Mouse (Mus musculus) forebrain, embryonic 10.5 days (tissue): ENCODE measurements at regions not wholly inside any gene's neighbourhood (a gene's known extent, or its start where the extent isn't known, plus 50 kb on each side); places are given as distances from the start of the nearest gene placed in this dataset.
A peak's percentile ranks its signal among the peaks of the same experiment; 100 is the strongest.

Experiments
- DNase-seq: peaks from one replicate; pipeline ENCODE4 v3.0.0-alpha.2; 2017; ENCODE audit warnings: low spot score; ENCODE audit errors: extremely low spot score
- H3K27ac ChIP-seq: fragments of 300-500 bp; sonication (generic); 2 replicates; pipeline ENCODE4 v1.5.1; 2016; ENCODE audit warnings: mild to moderate bottlenecking
- H3K27me3 ChIP-seq: fragments of 300-500 bp; sonication (generic); 2 replicates; pipeline ENCODE4 v1.6.1; 2016; ENCODE audit warnings: mild to moderate bottlenecking; ENCODE audit not compliant: poor library complexity, severe bottlenecking
- H3K36me3 ChIP-seq: fragments of 300-500 bp; sonication (generic); replicated peaks from 2 replicates; pipeline ENCODE4 v1.6.1; 2016; ENCODE audit warnings: mild to moderate bottlenecking, moderate library complexity
- H3K4me1 ChIP-seq: fragments of 300-500 bp; sonication (generic); 2 replicates; pipeline ENCODE4 v1.6.1; 2016
- H3K4me3 ChIP-seq: fragments of 300-500 bp; sonication (generic); 2 replicates; pipeline ENCODE4 v1.5.1; 2016; ENCODE audit warnings: mild to moderate bottlenecking, moderate library complexity
- H3K9me3 ChIP-seq: fragments of 300-500 bp; sonication (generic); 2 replicates; pipeline ENCODE4 v1.6.1; 2016; ENCODE audit warnings: mild to moderate bottlenecking, moderate library complexity
- WGBS: fragments of 180-500 bp; shearing (Covaris S2); methylation state at CpG from one replicate; pipeline ENCODE4 v1.1.7; 2016; 5-methylcytosine and 5-hydroxymethylcytosine counted together

DNA sequence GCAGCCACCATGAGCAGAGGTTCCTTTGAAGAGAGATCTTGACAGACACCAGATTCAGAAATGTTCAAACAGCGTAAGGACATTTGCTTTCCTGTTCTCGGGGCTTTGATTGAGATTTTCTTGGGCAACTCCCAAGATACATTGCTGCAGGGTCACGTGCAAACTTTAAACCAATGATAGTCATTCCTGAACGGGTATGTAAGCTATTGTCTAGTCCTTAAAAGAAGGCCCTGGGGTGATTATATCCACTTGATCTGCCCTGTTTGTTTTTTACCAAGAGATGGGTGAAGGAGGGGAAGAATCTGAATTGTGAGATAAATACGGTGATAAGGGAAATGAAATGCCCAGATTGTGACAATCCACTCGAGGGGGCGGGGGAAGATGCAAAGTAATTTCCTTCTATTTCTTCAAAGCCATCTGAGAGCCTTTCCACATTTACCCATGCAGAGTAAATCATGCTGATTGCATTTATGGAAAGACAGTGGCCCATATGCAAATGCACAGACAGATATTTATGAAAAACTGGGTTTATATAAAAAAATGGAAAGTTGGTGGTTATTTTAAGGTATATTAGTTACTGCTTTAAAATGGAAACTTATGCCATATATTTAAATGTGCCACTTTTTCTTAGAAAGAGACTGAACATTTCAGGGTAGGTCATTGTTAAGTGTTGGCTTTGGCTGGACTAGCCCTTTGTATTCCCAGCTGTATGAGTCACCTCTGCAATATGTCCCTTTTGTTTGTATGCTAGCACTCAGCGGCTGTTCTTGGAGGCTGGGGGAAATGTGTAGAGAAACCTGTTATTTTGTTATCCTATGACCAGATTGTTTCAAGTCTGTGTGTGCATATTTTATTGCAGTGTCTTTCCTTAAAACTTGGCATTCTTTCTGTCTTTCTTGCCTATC is 142.7 kb upstream of the Igbp1b start:
- Histone ChIP-seq H3K4me3 (no peak overlapping the region), H3K27me3 (no peaks in the 10 kb centered on the region), H3K4me1 (peaks cover 8% of the 10 kb centered on the region; the same call in 1 of the 2 replicates), H3K27ac (no peak overlapping the region), H3K9me3 (no peaks in the 10 kb centered on the region), H3K36me3 (no peaks in the 10 kb centered on the region)
- 86% methylated on average over 8 of the region's 8 CpGs for WGBS
- no peak for DNase-seq

DNA sequence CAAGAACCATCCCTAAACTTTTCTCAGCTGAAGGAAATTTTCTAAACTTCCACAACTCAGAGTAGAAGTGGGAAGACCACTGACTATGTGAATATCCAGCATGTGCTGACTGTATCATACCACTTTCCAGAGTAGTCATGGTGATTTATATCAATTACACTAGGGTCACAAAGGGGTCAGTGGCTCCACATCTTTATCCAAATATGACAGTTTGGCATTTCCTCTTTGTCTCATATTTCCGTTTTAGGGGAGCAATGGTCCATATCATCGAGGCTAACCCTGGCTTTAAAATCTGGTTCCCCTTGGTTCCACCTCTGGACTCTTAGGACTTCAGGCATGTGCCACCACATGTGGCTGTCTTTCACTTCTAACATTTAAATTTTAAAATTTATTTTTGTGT is 136.4 kb upstream of the Igbp1b start:
- DNase-seq, result no peak
- Histone ChIP-seq H3K27ac (no peak overlapping the region), H3K4me3 (no peak overlapping the region), H3K36me3 (no peaks in the 10 kb centered on the region), H3K4me1 (no peaks in the 10 kb centered on the region), H3K9me3 (no peaks in the 10 kb centered on the region), H3K27me3 (no peaks in the 10 kb centered on the region)
- WGBS, result 69% methylated on average over 2 of the region's 2 CpGs

DNA sequence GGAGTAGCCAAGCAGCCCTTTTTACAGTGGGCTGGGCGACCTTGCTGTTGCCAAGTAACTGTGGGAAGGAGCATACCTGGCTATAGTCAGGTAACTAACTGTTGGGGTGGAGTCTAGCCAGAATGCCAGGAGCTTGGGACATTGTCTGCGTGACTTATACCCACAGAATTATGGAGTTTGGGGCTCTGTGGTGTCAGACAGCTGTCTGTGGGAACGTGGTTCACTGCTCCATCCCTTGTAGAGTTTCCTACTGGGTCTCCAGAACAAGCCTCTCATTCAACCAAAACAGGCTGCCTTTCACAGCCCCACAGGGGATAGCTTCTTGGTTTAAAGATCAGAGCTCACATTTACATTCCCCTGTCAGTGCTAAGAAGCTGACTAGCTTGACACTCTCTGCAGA is 134.5 kb upstream of the Igbp1b start:
- WGBS, result 72% methylated on average over 3 of the region's 3 CpGs

DNA sequence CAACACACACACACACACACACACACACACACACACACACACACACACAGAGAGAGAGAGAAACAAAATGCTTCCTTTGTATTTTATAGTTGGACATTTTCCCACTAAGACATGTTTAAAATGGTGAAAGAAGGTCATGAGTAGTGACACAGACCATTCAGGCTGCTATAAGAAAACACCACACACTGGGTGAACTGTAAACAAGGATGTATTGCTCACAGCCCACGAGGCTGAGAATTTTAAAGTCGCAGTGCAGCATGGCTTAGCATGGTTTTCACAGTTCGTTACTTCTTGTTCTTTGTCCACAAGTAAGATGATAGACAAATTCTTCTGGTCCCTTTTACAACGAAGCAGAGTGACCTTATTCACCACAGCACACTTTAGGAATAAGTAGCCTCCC is 124.6 kb upstream of the Igbp1b start:
- WGBS, result 33% methylated on average over 4 of the region's 4 CpGs
- Histone ChIP-seq H3K27ac (no peak overlapping the region), H3K9me3 (no peaks in the 10 kb centered on the region), H3K4me3 (no peak overlapping the region), H3K27me3 (no peaks in the 10 kb centered on the region), H3K36me3 (no peaks in the 10 kb centered on the region), H3K4me1 (peaks cover 13% of the 10 kb centered on the region)
- no peak for DNase-seq

More for the DNA sequence above, 134.5 kb upstream of the Igbp1b start:
- no peaks in the 10 kb centered on the region for H3K9me3 ChIP-seq
- DNase-seq, result no peak
- no peak overlapping the region for H3K4me3 ChIP-seq
- no peaks in the 10 kb centered on the region for H3K36me3 ChIP-seq
- no peaks in the 10 kb centered on the region for H3K4me1 ChIP-seq
- H3K27me3 ChIP-seq, result no peaks in the 10 kb centered on the region
- H3K27ac ChIP-seq, result no peak overlapping the region

DNA sequence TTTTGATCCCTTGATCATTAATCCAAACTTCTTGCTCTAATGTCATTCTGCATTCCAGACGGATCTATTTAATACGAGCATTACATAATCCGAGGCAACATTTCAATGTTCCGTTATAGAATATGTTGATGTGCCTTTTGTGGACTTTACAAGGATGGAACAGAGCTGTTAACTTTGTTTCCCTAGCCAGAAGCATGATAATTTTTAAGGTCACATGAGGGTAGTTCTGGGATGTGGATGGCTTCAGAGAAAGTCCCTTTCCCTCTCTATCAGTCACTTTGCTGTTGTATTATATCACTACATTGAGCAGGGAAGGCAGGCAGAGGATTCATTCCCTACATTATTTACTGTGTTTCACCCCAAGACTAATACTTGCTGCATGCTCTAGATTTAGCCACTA is 124.1 kb upstream of the Igbp1b start:
- Histone ChIP-seq H3K36me3 (no peaks in the 10 kb centered on the region), H3K27ac (no peak overlapping the region), H3K9me3 (no peaks in the 10 kb centered on the region), H3K4me3 (no peak overlapping the region), H3K4me1 (peaks cover 13% of the 10 kb centered on the region), H3K27me3 (no peaks in the 10 kb centered on the region)
- no peak for DNase-seq
- 84% methylated on average over 4 of the region's 4 CpGs for WGBS

DNA sequence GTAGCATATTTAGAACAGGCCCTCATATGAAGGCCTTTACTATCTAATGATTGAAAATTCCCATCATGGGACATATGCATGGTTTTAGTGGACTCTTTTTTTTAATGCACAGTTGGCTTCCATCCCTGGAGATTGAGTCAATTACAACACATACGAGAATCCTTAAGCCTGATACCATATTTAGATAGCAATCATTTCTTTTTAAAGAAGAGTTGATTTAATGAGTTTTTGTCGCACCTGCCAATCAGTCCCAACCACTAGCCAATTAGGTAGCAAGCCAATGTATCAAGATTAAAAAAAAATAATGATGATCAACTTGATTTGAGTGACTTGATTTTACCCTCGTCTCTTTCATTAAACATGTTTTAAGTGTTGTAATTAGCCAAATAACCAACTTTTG is 103.6 kb upstream of the Igbp1b start:
- no peaks in the 10 kb centered on the region for H3K9me3 ChIP-seq
- no peaks in the 10 kb centered on the region for H3K36me3 ChIP-seq
- H3K4me3 ChIP-seq, result no peak overlapping the region
- WGBS, result 83% methylated on average over 3 of the region's 3 CpGs
- H3K4me1 ChIP-seq, result no peaks in the 10 kb centered on the region
- DNase-seq, result no peak
- H3K27ac ChIP-seq, result no peak overlapping the region
- peaks cover 24% of the 10 kb centered on the region for H3K27me3 ChIP-seq

DNA sequence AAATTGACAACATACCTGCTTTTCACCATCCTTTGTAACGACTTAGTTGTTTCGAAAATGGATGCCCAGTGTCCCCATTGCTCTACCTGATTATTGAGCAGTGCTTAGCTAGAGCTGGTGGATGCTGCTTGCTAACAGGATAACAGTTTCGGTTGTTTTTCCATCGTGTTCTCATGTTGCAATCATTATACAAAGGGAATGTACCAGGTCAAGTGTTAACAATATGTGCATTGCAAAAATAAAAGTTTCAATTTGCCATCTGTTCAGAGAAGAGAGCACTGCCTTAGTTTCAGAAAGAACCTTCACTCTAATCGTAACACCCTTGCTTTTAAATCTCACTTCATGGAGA is 96.6 kb upstream of the Igbp1b start:
- Histone ChIP-seq H3K4me1 (peaks cover 26% of the 10 kb centered on the region), H3K4me3 (no peak overlapping the region), H3K27ac (no peak overlapping the region), H3K9me3 (no peaks in the 10 kb centered on the region), H3K36me3 (no peaks in the 10 kb centered on the region), H3K27me3 (peaks cover 73% of the 10 kb centered on the region)
- no peak for DNase-seq
- WGBS, result 35% methylated on average over 5 of the region's 5 CpGs

DNA sequence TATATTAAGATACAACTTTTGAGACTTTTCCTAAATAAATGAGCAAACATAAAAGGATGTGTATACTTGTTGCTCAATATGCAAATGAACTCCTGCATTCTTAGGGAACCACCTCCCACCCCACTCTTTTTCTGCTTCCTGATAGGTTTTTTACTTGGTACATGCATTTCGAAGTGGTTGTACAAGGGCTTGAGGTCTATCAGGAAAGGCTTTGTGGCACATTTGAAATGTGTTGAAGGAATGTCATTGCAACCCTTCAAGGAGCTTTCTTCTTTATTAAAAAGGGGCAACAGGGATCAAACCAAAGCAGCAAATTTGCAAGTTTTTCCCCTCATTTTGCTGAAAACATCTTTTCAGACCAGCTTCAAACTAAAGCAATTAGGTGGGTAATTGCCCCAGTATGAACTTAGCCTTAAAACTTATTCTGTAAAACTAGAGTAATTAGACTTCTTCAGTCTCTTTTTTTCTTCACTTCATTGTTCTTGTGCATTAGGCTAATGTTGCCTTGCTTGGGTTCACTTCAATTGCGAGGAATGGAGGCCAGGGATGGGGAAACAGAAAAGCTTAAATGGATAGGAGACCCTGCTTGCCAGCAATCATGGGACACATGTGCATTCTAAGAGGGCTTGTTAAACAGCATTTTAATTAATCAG is 96.1 kb upstream of the Igbp1b start:
- no peaks in the 10 kb centered on the region for H3K36me3 ChIP-seq
- peaks cover 26% of the 10 kb centered on the region for H3K4me1 ChIP-seq
- whole genome bisulfite sequencing, result 32% methylated on average over 2 of the region's 2 CpGs
- H3K27ac ChIP-seq, result no peak overlapping the region
- H3K4me3 ChIP-seq, result no peak overlapping the region
- DNase-seq, result peak; percentile 21
- H3K27me3 ChIP-seq, result peaks cover 72% of the 10 kb centered on the region
- H3K9me3 ChIP-seq, result no peaks in the 10 kb centered on the region

DNA sequence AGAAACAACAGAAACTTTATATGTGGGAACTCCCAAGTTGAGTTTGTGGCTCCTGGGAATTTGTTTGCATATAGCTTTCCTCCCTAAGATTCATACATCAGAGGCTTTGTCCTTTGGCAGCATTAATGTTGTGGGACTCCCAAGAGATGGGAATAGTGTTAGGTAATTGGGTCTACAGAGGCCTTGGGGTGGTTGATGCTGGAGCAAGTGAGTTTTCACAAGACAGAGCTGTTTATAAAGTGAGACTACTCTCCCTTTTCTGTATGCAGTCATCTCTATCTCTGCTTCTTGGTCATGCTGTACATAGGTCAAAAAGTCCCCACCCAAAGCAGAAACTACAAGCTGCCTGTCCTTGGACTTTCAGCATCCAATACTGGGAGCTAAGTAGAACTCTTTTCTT is 59.4 kb upstream of the Igbp1b start:
- H3K4me1 ChIP-seq, result no peaks in the 10 kb centered on the region
- no peak for DNase-seq
- H3K4me3 ChIP-seq, result no peak overlapping the region
- no peaks in the 10 kb centered on the region for H3K9me3 ChIP-seq
- no peaks in the 10 kb centered on the region for H3K36me3 ChIP-seq
- H3K27me3 ChIP-seq, result no peaks in the 10 kb centered on the region
- H3K27ac ChIP-seq, result no peak overlapping the region
